Mouse (Mus musculus) telencephalon, adult 2 months (tissue): ENCODE measurements around the gene Zdhhc6.

Source experiments
- DNase-seq: peaks from one replicate; pipeline ENCODE4 v3.0.0-alpha.2; 2011; ENCODE audit warnings: low read depth, low spot score

Zdhhc6 gene

DNA sequence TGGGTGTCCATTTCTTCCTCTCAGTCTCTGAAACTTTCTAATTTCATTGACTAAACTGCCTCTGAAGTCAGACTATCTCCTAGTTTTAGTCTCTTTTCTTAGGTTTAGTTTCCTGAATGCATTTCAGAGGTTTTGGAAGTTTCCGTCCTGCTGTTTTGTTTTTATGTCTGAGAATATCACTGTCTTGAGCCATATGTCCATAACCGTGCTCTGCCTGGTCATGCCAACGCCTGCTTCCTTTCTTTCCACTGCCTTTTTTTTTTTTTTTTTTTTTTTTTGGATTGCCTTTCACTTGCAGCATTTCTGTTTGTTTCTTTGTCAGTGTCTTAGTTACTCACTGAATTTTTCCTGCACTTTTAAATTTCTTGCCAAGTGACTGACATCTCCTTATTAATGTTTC, 15.3 kb downstream of the Zdhhc6 start:
- DNase-seq, result no peak

GRCm38 (mm10) chr19:55299378-55299777, 16.5 kb downstream of the Zdhhc6 start:
- no peak for DNase-seq

- no peak for DNase-seq
These were observed 17.9 kb downstream of the Zdhhc6 start for GRCm38 (mm10) chr19:55297961-55298360.

- no peak for DNase-seq
These were observed 18.3 kb downstream of the Zdhhc6 start for GRCm38 (mm10) chr19:55297489-55297888.

GRCm38 (mm10) chr19:55296301-55296700, 19.5 kb downstream of the Zdhhc6 start:
- no peak for DNase-seq

GRCm38 (mm10) chr19:55295556-55295955, 20.3 kb downstream of the Zdhhc6 start:
- no peak for DNase-seq

- DNase-seq, result no peak
These were observed 20.8 kb downstream of the Zdhhc6 start for GRCm38 (mm10) chr19:55295075-55295474.

DNA sequence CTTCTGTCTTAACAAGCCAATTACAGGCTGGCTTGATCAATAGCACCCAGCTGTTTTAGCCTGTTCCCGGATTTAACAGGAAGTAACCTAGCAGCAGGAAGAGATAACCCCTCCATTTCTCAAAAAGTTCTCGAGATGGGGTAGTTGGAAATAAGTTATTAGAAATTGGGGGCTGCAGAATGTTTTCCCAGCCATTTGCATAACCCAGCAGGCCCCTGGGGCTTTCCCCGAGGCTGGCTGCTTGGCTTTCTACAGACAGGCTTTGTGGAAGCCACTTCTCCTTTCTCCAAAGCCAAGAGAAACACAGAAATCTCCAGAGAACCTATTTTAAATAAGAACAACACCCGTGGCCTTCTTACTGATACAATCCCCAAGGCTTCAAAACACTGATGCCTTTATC, 22.7 kb downstream of the Zdhhc6 start:
- DNase-seq, result no peak

- DNase-seq, result no peak
These were observed 23.5 kb downstream of the Zdhhc6 start for GRCm38 (mm10) chr19:55292210-55292850.

GRCm38 (mm10) chr19:55290621-55291270, 25.1 kb downstream of the Zdhhc6 start:
- no peak for DNase-seq

GRCm38 (mm10) chr19:55288974-55289373, 26.9 kb downstream of the Zdhhc6 start:
- DNase-seq, result no peak

DNA sequence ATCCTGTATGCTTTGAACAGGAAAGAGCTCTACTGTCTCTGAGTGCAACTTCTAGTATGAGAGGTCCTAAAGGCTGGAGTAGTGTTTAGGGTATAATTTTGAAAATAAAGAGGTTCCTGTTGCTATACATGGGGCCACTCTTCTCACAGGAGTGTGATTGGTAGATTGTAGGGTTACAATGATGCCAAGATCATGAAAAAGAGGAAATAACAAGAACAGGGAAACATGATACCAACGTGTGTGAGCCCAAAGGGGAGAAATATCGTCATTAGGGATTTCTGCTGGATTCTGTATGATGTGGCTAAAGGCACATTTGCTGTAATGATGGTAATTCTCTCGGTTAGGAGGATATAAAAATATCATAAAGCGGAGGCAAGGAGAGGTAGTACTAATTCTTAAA, 29.8 kb downstream of the Zdhhc6 start:
- no peak for DNase-seq

DNA sequence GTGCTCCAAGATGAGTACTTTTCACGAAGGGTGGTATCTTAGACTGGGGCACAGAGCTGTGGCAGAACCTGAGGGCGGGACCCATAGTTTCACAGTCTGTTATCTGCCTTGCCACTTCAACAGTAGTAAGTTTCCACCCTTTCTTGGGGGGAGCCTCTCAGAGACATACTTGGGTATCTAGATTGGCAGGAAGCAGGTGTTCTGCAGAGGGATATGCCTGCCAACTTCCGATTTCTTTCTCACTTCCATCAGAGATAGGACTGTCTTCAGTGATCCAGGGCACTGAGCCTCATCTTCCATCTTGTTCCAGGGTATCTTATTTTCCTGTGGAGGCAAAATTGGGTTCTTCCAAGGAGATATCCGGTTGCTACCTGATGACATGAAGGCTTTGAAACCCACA, 31.7 kb downstream of the Zdhhc6 start:
- no peak for DNase-seq

- no peak for DNase-seq
These were observed 39.1 kb downstream of the Zdhhc6 start for GRCm38 (mm10) chr19:55276770-55277169.

GRCm38 (mm10) chr19:55276100-55276499, 39.7 kb downstream of the Zdhhc6 start:
- DNase-seq, result no peak

DNA sequence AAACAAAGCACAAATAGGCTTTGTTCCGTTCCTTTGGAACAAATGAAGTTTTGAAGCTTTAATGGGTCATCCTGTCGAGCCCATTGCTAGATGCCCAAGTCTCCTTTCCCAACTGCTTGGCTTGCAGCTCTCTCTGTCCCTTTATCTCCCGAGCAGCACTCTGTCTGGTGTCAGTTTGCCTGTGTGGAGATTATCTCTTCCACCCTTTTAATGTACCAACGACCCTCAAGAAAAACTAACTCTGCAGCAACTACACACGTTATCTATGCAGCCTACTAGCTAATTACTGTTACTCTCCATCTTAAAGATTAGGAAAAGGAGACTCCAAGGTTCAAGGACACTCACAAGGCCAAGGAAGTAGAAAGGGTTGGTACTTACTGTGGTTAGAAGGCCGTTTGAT, 42.5 kb downstream of the Zdhhc6 start:
- DNase-seq, result no peak

DNA sequence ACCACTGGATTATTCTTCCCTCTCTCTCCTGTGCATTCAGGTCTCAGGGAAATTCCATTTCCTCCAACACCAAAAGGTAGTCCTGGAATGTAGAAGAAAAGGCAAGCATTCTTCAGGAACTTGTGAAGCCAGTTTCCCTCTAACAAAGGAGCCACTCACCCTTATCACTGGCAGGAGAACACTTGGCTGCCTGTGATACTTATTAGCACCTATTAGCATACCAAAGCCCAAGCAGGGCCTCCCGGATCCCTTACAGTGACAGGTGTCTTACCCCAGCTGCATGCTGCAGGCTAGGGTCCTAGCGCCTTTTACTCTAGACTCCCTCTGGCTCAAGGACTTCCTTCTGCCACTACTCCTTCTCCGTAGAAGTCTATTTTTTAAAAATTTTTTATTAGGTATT, 44.4 kb downstream of the Zdhhc6 start:
- no peak for DNase-seq

DNA sequence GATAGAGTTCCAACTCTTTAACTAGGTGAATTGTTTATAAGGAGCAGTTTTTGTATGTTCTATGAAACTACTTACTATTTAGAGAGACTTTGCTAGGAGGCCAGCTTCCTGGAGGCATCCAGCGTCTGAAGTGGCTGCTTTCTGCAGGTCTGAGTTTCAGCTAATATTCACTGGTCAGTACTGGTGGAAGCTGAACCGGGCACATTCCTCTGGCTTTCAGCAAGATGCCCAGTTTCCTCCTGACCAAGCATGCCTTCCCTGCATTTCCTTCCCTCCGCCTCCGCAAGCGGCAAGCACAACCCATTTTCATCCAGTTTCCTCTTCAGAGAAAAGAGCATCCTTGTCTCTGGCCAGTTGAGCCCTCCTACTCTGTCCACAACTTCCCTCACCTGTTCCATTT, 46.8 kb downstream of the Zdhhc6 start:
- DNase-seq, result no peak

DNA sequence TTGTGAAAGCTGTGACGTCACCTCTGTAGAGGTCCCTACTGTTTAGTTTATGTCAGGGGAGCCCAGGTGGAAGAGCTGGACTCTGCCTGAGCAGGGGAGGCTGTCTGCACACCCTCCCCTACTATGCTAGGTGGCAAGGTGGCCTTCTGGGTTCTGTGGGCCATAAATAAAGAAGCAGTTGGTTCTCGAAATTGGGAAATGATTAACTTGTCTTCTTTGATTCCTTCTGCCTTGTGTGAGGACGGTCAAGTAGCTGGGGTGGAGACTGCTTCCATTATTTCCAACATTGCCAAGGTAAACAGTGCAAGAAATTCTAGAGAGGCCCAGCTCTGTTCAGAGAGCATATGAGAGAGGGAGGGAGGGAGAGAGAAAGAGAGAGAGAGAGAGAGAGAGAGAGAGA, 47.7 kb downstream of the Zdhhc6 start:
- DNase-seq, result no peak

- no peak for DNase-seq
These were observed 49.0 kb downstream of the Zdhhc6 start for GRCm38 (mm10) chr19:55266786-55267185.

GRCm38 (mm10) chr19:55265269-55265668, 50.6 kb downstream of the Zdhhc6 start:
- DNase-seq, result no peak

DNA sequence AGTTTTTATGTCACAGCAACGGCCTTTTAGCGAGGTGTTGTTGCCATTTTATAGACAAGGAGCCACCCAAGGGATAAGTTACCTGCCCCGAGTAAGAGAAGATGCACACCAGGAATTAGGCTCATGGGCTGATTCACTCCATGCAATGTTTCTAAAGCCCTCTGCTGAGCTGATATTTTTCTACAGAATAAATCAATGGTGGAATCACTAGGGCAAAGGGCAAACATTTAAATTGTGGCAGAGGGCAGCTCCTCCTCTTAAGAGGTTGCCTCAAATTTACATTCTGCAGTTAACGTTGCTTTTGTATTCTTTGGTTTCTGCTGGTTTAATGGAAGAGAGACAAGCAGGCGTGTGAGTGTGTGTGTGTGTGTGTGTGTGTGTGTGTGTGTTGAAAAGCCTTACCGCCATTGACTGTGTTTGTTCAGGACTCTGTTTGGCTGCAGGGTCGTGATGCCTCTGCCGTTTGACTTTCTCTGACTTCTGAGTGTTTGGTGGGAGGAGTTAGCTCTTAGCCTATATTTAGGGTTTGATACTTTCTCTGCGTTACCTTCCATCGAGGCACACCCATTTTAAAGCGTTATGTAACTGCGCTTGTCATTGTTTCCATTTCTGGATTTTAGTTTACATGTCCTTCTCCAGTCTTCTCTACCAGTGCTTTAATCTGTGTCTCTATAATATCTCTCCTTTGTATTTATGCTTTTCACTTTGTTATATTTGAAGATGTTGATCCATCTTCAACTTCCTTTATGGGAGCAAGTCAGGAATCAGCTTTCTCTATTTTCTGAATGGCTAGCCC, 55.2 kb downstream of the Zdhhc6 start:
- DNase-seq, result no peak

GRCm38 (mm10) chr19:55258514-55258913, 57.3 kb downstream of the Zdhhc6 start:
- no peak for DNase-seq
